Mouse (Mus musculus): ENCODE data around the gene Klhl29.
"Not testable (repeated sequence)": the region's sequence is repeated elsewhere in the genome, so short reads cannot be mapped to it uniquely, and the experiment has no call there.

Klhl29 gene

GRCm38 (mm10) chr12:5358497-5358896 is 17.0 kb downstream of the Klhl29 start:
- DNase-seq (ENCODE audit: low spot score) = no peak

GRCm38 (mm10) chr12:5353416-5353815 is 22.1 kb downstream of the Klhl29 start:
- DNase-seq (ENCODE audit: low spot score) = no peak

GRCm38 (mm10) chr12:5352771-5353170 is 22.7 kb downstream of the Klhl29 start:
- no peak for DNase-seq (ENCODE audit: low spot score)

GRCm38 (mm10) chr12:5350491-5351285 is 24.8 kb downstream of the Klhl29 start:
- DNase-seq (ENCODE audit: low spot score) = no peak

- DNase-seq (ENCODE audit: low spot score) = no peak
Measured at GRCm38 (mm10) chr12:5345088-5345487, 30.4 kb downstream of the Klhl29 start.

GRCm38 (mm10) chr12:5344457-5344856 is 31.0 kb downstream of the Klhl29 start:
- not testable (repeated sequence) for DNase-seq (ENCODE audit: low spot score)

- DNase-seq (ENCODE audit: low spot score) = no peak
Measured at GRCm38 (mm10) chr12:5340151-5340603, 35.3 kb downstream of the Klhl29 start.

- no peak for DNase-seq (ENCODE audit: low spot score)
Measured at GRCm38 (mm10) chr12:5336927-5337712, 38.4 kb downstream of the Klhl29 start.

GRCm38 (mm10) chr12:5336331-5336730 is 39.2 kb downstream of the Klhl29 start:
- DNase-seq (ENCODE audit: low spot score) = no peak

GRCm38 (mm10) chr12:5334956-5335355 is 40.5 kb downstream of the Klhl29 start:
- no peak for DNase-seq (ENCODE audit: low spot score)

GRCm38 (mm10) chr12:5334175-5334574 is 41.3 kb downstream of the Klhl29 start:
- DNase-seq (ENCODE audit: low spot score) = no peak

GRCm38 (mm10) chr12:5331810-5332484 is 43.5 kb downstream of the Klhl29 start:
- no peak for DNase-seq (ENCODE audit: low spot score)

- no peak for DNase-seq (ENCODE audit: low spot score)
Measured at GRCm38 (mm10) chr12:5330496-5331070, 44.9 kb downstream of the Klhl29 start.

GRCm38 (mm10) chr12:5322444-5323087 is 52.9 kb downstream of the Klhl29 start:
- no peak for DNase-seq (ENCODE audit: low spot score)

GRCm38 (mm10) chr12:5321017-5321416 is 54.5 kb downstream of the Klhl29 start:
- no peak for DNase-seq (ENCODE audit: low spot score)

- no peak for DNase-seq (ENCODE audit: low spot score)
Measured at GRCm38 (mm10) chr12:5319359-5319973, 56.0 kb downstream of the Klhl29 start.

GRCm38 (mm10) chr12:5316029-5316567 is 59.4 kb downstream of the Klhl29 start:
- DNase-seq (ENCODE audit: low spot score) = no peak

GRCm38 (mm10) chr12:5307923-5308322 is 67.6 kb downstream of the Klhl29 start:
- DNase-seq (ENCODE audit: low spot score) = no peak

GRCm38 (mm10) chr12:5305466-5305865 is 70.0 kb downstream of the Klhl29 start:
- no peak for DNase-seq (ENCODE audit: low spot score)

- DNase-seq (ENCODE audit: low spot score) = no peak
Measured at GRCm38 (mm10) chr12:5303912-5304311, 71.6 kb downstream of the Klhl29 start.

- DNase-seq (ENCODE audit: low spot score) = no peak
Measured at GRCm38 (mm10) chr12:5303100-5303499, 72.4 kb downstream of the Klhl29 start.

All from T-cell, adult 2 months (primary cell).